Comparison of ENCODE assay signal across 7 mouse cellular contexts in the genomic region with DNA sequence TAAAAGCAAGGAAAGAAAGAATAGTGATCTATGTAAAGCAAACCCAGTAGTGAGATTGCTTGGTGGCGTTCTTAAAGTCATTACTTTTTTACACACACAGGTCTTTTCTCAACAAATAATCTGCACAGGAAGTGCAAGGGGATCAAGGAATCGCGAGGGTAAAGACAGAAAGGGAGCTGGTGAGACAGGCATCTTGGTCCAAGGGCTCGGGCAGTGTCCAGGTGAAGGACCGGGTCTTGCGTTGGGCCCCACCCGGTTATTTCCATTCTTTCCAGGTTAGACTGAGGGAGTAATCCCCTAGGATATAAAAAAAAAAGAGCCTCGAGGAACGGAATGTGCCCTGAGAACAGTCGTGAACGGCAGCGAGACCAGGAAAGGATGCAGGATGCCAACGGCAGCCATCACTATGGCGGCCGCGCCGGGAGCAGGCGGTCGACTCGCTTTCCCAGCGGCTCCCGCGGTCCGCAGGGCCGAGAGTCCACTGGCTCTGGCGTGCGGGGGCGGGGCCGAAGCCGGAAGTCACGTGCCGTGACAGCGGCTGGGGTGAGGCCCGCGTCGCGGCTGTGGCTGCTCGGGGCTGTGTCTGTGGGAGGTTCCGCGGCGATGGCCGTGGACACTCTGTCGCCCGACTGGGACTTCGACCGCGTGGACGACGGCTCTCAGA. TPM values are rescaled to one million over a fixed set of nuclear protein-coding genes. Genes with fewer than 3 reads are reported as not detected.
DNase-seq lines count a peak whose midpoint lies in the region; ATAC-seq and TF ChIP-seq lines count a peak whose summit lies in the region.

A gene (plus strand): TSS at position 314 of the 664 bp plus-strand sequence.

- no peaks in the 10 kb centered on the region for H3K9me3 ChIP-seq in intestine, postnatal 0 days (ENCODE audit: control insufficient read depth)
- H3K9me3 ChIP-seq in midbrain, embryonic 12.5 days: no peaks in the 10 kb centered on the region

- peak within 1 kb of the TSS; percentile 89 for H3K4me3 ChIP-seq in intestine, postnatal 0 days (ENCODE audit: low read depth, low read length)
- peak within 1 kb of the TSS; percentile 91 for H3K4me3 ChIP-seq in midbrain, embryonic 12.5 days
- H3K4me3 ChIP-seq in small intestine, adult 2 months (ENCODE audit: low read depth, low read length): peak within 1 kb of the TSS; percentile 95

- peak; percentile 99 for ATAC-seq in intestine, postnatal 0 days
- ATAC-seq in midbrain, embryonic 12.5 days (ENCODE audit: low FRiP score, low read depth): peak; percentile 99

- no peaks in the 10 kb centered on the region for H3K27me3 ChIP-seq in intestine, postnatal 0 days (replicated peaks; ENCODE audit: control insufficient read depth, insufficient read depth, low read length)
- H3K27me3 ChIP-seq in midbrain, embryonic 12.5 days: no peaks in the 10 kb centered on the region
- no peaks in the 10 kb centered on the region for H3K27me3 ChIP-seq in small intestine, adult 2 months (ENCODE audit: control insufficient read depth, insufficient read depth, low read length)

- DNase-seq in adrenal gland, adult 2 months: peak; percentile 98
- peak; percentile 84 for DNase-seq in embryo, embryonic 11.5 days (ENCODE audit: low read depth, low spot score)
- DNase-seq in gastrocnemius, postnatal 4 days (ENCODE audit: low spot score in 2 of 2): peak; percentile 96 to 97
- peak; percentile 97 for DNase-seq in left cerebral cortex, postnatal 4 days

- H3K9ac ChIP-seq in intestine, postnatal 0 days (ENCODE audit: low read depth, low read length): peak within 1 kb of the TSS; percentile 74
- H3K9ac ChIP-seq in midbrain, embryonic 12.5 days (replicated peaks): peak within 1 kb of the TSS; percentile 88

- no peak for TF ChIP-seq CTCF in intestine, postnatal 0 days (IDR thresholded peaks at IDR 0.05; ENCODE audit: low read depth)
- TF ChIP-seq CTCF in small intestine, adult 2 months (IDR thresholded peaks at IDR 0.05; ENCODE audit: extremely low read depth, insufficient read length, insufficient replicate concordance, low read depth, low read length): no peak

- peak within 1 kb of the TSS; percentile 92 for H3K27ac ChIP-seq in intestine, postnatal 0 days (ENCODE audit: low read depth, low read length)
- peak within 1 kb of the TSS; percentile 88 for H3K27ac ChIP-seq in midbrain, embryonic 12.5 days (replicated peaks)
- H3K27ac ChIP-seq in small intestine, adult 2 months (ENCODE audit: insufficient read depth, low read depth, low read length): peak within 1 kb of the TSS; percentile 65

- intact Hi-C loops in left cerebral cortex, postnatal 4 days (cut with DNase I): no loop called here

- H3K4me1 ChIP-seq in intestine, postnatal 0 days (replicated peaks; ENCODE audit: control insufficient read depth, insufficient read depth, low read length): peaks cover 3% of the 10 kb centered on the region
- H3K4me1 ChIP-seq in midbrain, embryonic 12.5 days: peaks cover 19% of the 10 kb centered on the region
- H3K4me1 ChIP-seq in small intestine, adult 2 months (ENCODE audit: control insufficient read depth, insufficient read depth, insufficient read length, low read length): no peaks in the 10 kb centered on the region

- WGBS in intestine, postnatal 0 days: 2% methylated on average over 49 of the region's 49 CpGs
- WGBS in midbrain, embryonic 12.5 days: under 1% methylated on average over 47 of the region's 49 CpGs
- 3% methylated on average over 49 of the region's 49 CpGs for WGBS in small intestine, adult 2 months

- H3K36me3 ChIP-seq in intestine, postnatal 0 days (ENCODE audit: control insufficient read depth, insufficient read depth): no peaks in the 10 kb centered on the region; the same call in 1 of the 2 replicates
- peaks cover 10% of the 10 kb centered on the region; the same call in 1 of the 2 replicates for H3K36me3 ChIP-seq in midbrain, embryonic 12.5 days
- H3K36me3 ChIP-seq in small intestine, adult 2 months (ENCODE audit: control insufficient read depth, insufficient read depth, low read length): peaks cover 4% of the 10 kb centered on the region; the same call in 1 of the 2 replicates

- peak; percentile 46; the same call in 1 of the 2 replicates for TF ChIP-seq POLR2A in small intestine, adult 2 months (IDR thresholded peaks at IDR 0.05; ENCODE audit: low read depth, low read length)

- H3K4me2 ChIP-seq in intestine, postnatal 0 days (replicated peaks; ENCODE audit: low read depth): peak within 1 kb of the TSS; percentile 74
- H3K4me2 ChIP-seq in midbrain, embryonic 12.5 days (replicated peaks): peak within 1 kb of the TSS; percentile 59

RNA-seq across cellular contexts. Expression of the gene that starts here (rescaled TPM):
- total RNA-seq in adrenal gland, adult 2 months (2021): 10 to 100 TPM; 24.5 to 29.8 TPM
- 0.56 and 0.59 TPM in 2 replicates for polyA plus RNA-seq in adrenal gland, adult 2 months (2012; rRNA removed)
- 10 to 100 TPM; 22.6 to 24.3 TPM for total RNA-seq in gastrocnemius, postnatal 4 days (2021)
- polyA plus RNA-seq in intestine, postnatal 0 days (2015; fragmentation: Nextera tagmentation; extraction: Ambion mirVana): 32.3 and 38.6 TPM in 2 replicates
- 10 to 100 TPM; 26.1 to 27.0 TPM for total RNA-seq in left cerebral cortex, postnatal 4 days (2021)
- 37.9 and 38.3 TPM in 2 replicates for polyA plus RNA-seq in midbrain, embryonic 12.5 days (2016; fragmentation: Nextera tagmentation; extraction: Ambion mirVana)
- 0.32 and 0.57 TPM in 2 replicates for polyA plus RNA-seq in small intestine, adult 2 months (2012; rRNA removed)

Comparison
In these comparisons a context has a peak if more than half of its experiments do, and no peak if none do; other contexts are left out.
1. Peak in every context shown above with its lines: DNase-seq, ATAC-seq, H3K4me3 ChIP-seq and H3K27ac ChIP-seq.
2. RNA of the gene that starts here (polyA plus RNA-seq): 37.9 to 38.3 TPM in midbrain, embryonic 12.5 days and 32.3 to 38.6 TPM in intestine, postnatal 0 days; 0.32 to 0.57 TPM in small intestine, adult 2 months and 0.56 to 0.59 TPM in adrenal gland, adult 2 months; every median in the first group is over 10 times any median in the second.